Mouse (Mus musculus): ENCODE measurements around the gene Palm2. TPM values are rescaled to one million over a fixed set of nuclear protein-coding genes. Genes with fewer than 3 reads are reported as not detected.

The Palm2 gene
- polyA plus RNA-seq, 1 experiment from 2014 or later: 1.3 TPM

GRCm38 (mm10) chr4:57606258-57606657 lies 172.2 kb downstream of the Palm2 start:
- Histone ChIP-seq H3K27ac (no peak overlapping the region), H3K27me3 (no peaks in the 10 kb centered on the region), H3K4me1 (0 out of 2 replicates have a peak, but pooled peaks cover 4% of the 10 kb centered on the region), H3K4me3 (no peak overlapping the region), H3K36me3 (ENCODE audit: poor library complexity, severe bottlenecking) (no peaks in the 10 kb centered on the region), H3K9me3 (replicated peaks) (no peaks in the 10 kb centered on the region), H3K9ac (no peak overlapping the region), H3K4me2 (no peak overlapping the region)
- 87% methylated on average over 3 of the region's 3 CpGs for WGBS
- ATAC-seq: no peak

- Histone ChIP-seq H3K4me1 (0 out of 2 replicates have a peak, but pooled peaks cover 4% of the 10 kb centered on the region), H3K36me3 (ENCODE audit: poor library complexity, severe bottlenecking) (no peaks in the 10 kb centered on the region), H3K9me3 (replicated peaks) (no peaks in the 10 kb centered on the region), H3K27ac (no peak overlapping the region), H3K4me3 (no peak overlapping the region), H3K4me2 (peak overlapping the region; percentile 19; the same call in 1 of the 2 replicates), H3K27me3 (no peaks in the 10 kb centered on the region), H3K9ac (no peak overlapping the region)
- 40% methylated on average over 22 of the region's 22 CpGs for WGBS
- peak; percentile 82 for ATAC-seq
These were observed 173.3 kb downstream of the Palm2 start for GRCm38 (mm10) chr4:57607247-57607942.

- no peak for ATAC-seq
- Histone ChIP-seq H3K4me3 (no peak overlapping the region), H3K9ac (no peak overlapping the region), H3K27me3 (no peaks in the 10 kb centered on the region), H3K4me1 (0 out of 2 replicates have a peak, but pooled peaks cover 4% of the 10 kb centered on the region), H3K27ac (no peak overlapping the region), H3K9me3 (replicated peaks) (no peaks in the 10 kb centered on the region), H3K36me3 (ENCODE audit: poor library complexity, severe bottlenecking) (no peaks in the 10 kb centered on the region), H3K4me2 (no peak overlapping the region)
- WGBS: 63% methylated on average over 17 of the region's 17 CpGs
These were observed 177.4 kb downstream of the Palm2 start for GRCm38 (mm10) chr4:57611303-57612077.

- H3K4me3 ChIP-seq: no peak overlapping the region
- no peaks in the 10 kb centered on the region for H3K36me3 ChIP-seq (ENCODE audit: poor library complexity, severe bottlenecking)
- 84% methylated on average over 5 of the region's 5 CpGs for WGBS
- H3K9me3 ChIP-seq (replicated peaks): no peaks in the 10 kb centered on the region
- no peak overlapping the region for H3K9ac ChIP-seq
- H3K4me1 ChIP-seq: no peaks in the 10 kb centered on the region
- no peak overlapping the region for H3K4me2 ChIP-seq
- ATAC-seq: no peak
- no peaks in the 10 kb centered on the region for H3K27me3 ChIP-seq
- H3K27ac ChIP-seq: no peak overlapping the region
These were observed 178.7 kb downstream of the Palm2 start for GRCm38 (mm10) chr4:57612716-57613115.

- peaks cover 4% of the 10 kb centered on the region; the same call in 1 of the 2 replicates for H3K9me3 ChIP-seq (replicated peaks)
- H3K4me1 ChIP-seq: no peaks in the 10 kb centered on the region
- H3K27me3 ChIP-seq: no peaks in the 10 kb centered on the region
- no peaks in the 10 kb centered on the region for H3K36me3 ChIP-seq (ENCODE audit: poor library complexity, severe bottlenecking)
- no peak for ATAC-seq
- H3K4me2 ChIP-seq: no peak overlapping the region
- H3K9ac ChIP-seq: no peak overlapping the region
- 87% methylated on average over 4 of the region's 4 CpGs for WGBS
- H3K4me3 ChIP-seq: no peak overlapping the region
- H3K27ac ChIP-seq: no peak overlapping the region
These were observed 180.6 kb downstream of the Palm2 start for GRCm38 (mm10) chr4:57614686-57615085.

- Histone ChIP-seq H3K27ac (no peak overlapping the region), H3K4me3 (no peak overlapping the region), H3K36me3 (ENCODE audit: poor library complexity, severe bottlenecking) (no peaks in the 10 kb centered on the region), H3K4me2 (no peak overlapping the region), H3K27me3 (no peaks in the 10 kb centered on the region), H3K9me3 (replicated peaks) (peaks cover 4% of the 10 kb centered on the region; the same call in 1 of the 2 replicates), H3K4me1 (no peaks in the 10 kb centered on the region), H3K9ac (no peak overlapping the region)
- ATAC-seq: no peak
- 85% methylated on average over 6 of the region's 6 CpGs for WGBS
These were observed 184.7 kb downstream of the Palm2 start for GRCm38 (mm10) chr4:57618743-57619142.

GRCm38 (mm10) chr4:57622816-57623215 lies 188.8 kb downstream of the Palm2 start:
- Histone ChIP-seq H3K4me2 (no peak overlapping the region), H3K27ac (no peak overlapping the region), H3K4me1 (no peaks in the 10 kb centered on the region), H3K27me3 (no peaks in the 10 kb centered on the region), H3K4me3 (no peak overlapping the region), H3K9me3 (replicated peaks) (peaks cover 4% of the 10 kb centered on the region; the same call in 1 of the 2 replicates), H3K9ac (no peak overlapping the region), H3K36me3 (ENCODE audit: poor library complexity, severe bottlenecking) (no peaks in the 10 kb centered on the region)
- no peak for ATAC-seq
- 81% methylated on average over 7 of the region's 7 CpGs for WGBS

GRCm38 (mm10) chr4:57624819-57625218 lies 190.8 kb downstream of the Palm2 start:
- no peak for ATAC-seq
- Histone ChIP-seq H3K4me2 (no peak overlapping the region), H3K9me3 (replicated peaks) (no peaks in the 10 kb centered on the region), H3K27ac (no peak overlapping the region), H3K27me3 (no peaks in the 10 kb centered on the region), H3K36me3 (ENCODE audit: poor library complexity, severe bottlenecking) (no peaks in the 10 kb centered on the region), H3K9ac (no peak overlapping the region), H3K4me3 (no peak overlapping the region), H3K4me1 (no peaks in the 10 kb centered on the region)
- 91% methylated on average over 2 of the region's 2 CpGs for WGBS

GRCm38 (mm10) chr4:57625306-57625705 lies 191.3 kb downstream of the Palm2 start:
- WGBS: 93% methylated on average over 1 of the region's 1 CpGs
- Histone ChIP-seq H3K9me3 (replicated peaks) (no peaks in the 10 kb centered on the region), H3K9ac (no peak overlapping the region), H3K4me3 (no peak overlapping the region), H3K27me3 (no peaks in the 10 kb centered on the region), H3K36me3 (ENCODE audit: poor library complexity, severe bottlenecking) (no peaks in the 10 kb centered on the region), H3K4me2 (no peak overlapping the region), H3K4me1 (no peaks in the 10 kb centered on the region), H3K27ac (no peak overlapping the region)
- ATAC-seq: no peak

GRCm38 (mm10) chr4:57625756-57626155 lies 191.7 kb downstream of the Palm2 start:
- no peak overlapping the region for H3K9ac ChIP-seq
- no peaks in the 10 kb centered on the region for H3K36me3 ChIP-seq (ENCODE audit: poor library complexity, severe bottlenecking)
- H3K9me3 ChIP-seq (replicated peaks): no peaks in the 10 kb centered on the region
- no peak overlapping the region for H3K4me2 ChIP-seq
- H3K27ac ChIP-seq: no peak overlapping the region
- no peaks in the 10 kb centered on the region for H3K27me3 ChIP-seq
- H3K4me3 ChIP-seq: no peak overlapping the region
- WGBS: 83% methylated on average over 1 of the region's 1 CpGs
- ATAC-seq: no peak
- no peaks in the 10 kb centered on the region for H3K4me1 ChIP-seq

- 86% methylated on average over 5 of the region's 5 CpGs for WGBS
- H3K4me1 ChIP-seq: no peaks in the 10 kb centered on the region
- no peaks in the 10 kb centered on the region for H3K9me3 ChIP-seq (replicated peaks)
- H3K9ac ChIP-seq: no peak overlapping the region
- H3K27me3 ChIP-seq: no peaks in the 10 kb centered on the region
- H3K4me3 ChIP-seq: no peak overlapping the region
- H3K4me2 ChIP-seq: no peak overlapping the region
- ATAC-seq: no peak
- H3K36me3 ChIP-seq (ENCODE audit: poor library complexity, severe bottlenecking): no peaks in the 10 kb centered on the region
- H3K27ac ChIP-seq: no peak overlapping the region
These were observed 192.9 kb downstream of the Palm2 start for GRCm38 (mm10) chr4:57626921-57627320.

GRCm38 (mm10) chr4:57632386-57632785 lies 198.3 kb downstream of the Palm2 start:
- H3K9ac ChIP-seq: no peak overlapping the region
- H3K9me3 ChIP-seq (replicated peaks): no peaks in the 10 kb centered on the region
- H3K27ac ChIP-seq: no peak overlapping the region
- H3K4me1 ChIP-seq: no peaks in the 10 kb centered on the region
- no peak overlapping the region for H3K4me2 ChIP-seq
- H3K36me3 ChIP-seq (ENCODE audit: poor library complexity, severe bottlenecking): no peaks in the 10 kb centered on the region
- H3K27me3 ChIP-seq: no peaks in the 10 kb centered on the region
- H3K4me3 ChIP-seq: no peak overlapping the region
- no peak for ATAC-seq
- WGBS: 82% methylated on average over 5 of the region's 5 CpGs

Data from forebrain, embryonic 13.5 days (tissue).